Mouse (Mus musculus) kidney, adult 2 months (tissue): ENCODE measurements around the gene Gstp2.

Experiments used
- CTCF ChIP-seq: fragments of 200-500 bp; conservative IDR thresholded peaks from 2 replicates; pipeline ENCODE4 v1.5.1; 2011; ENCODE audit warnings: low read depth, mild to moderate bottlenecking, control low read depth, low read length, moderate library complexity, mixed read lengths; ENCODE audit not compliant: insufficient read depth, insufficient read length
- POLR2A ChIP-seq: fragments of 200-500 bp; IDR thresholded peaks from one replicate; pipeline ENCODE4 v1.6.1; 2011; ENCODE audit warnings: low read depth, low read length, control low read depth

GRCm38 (mm10) chr19:4032668-4033067, 13.2 kb downstream of the Gstp2 start:
- TF ChIP-seq POLR2A (no peak), CTCF (no peak)
